Mouse (Mus musculus): Measurements from ENCODE around the gene Bnipl. TPM values are rescaled to one million over a fixed set of nuclear protein-coding genes. Genes with fewer than 3 reads are reported as not detected.
A peak's percentile ranks its signal among the peaks of the same experiment; 100 is the strongest.

Gene Bnipl
- polyA plus RNA-seq (2016; fragmentation: Nextera tagmentation; extraction: Ambion mirVana): 0.60 and 0.63 TPM in 2 replicates

GRCm38 (mm10) chr3:95250783-95251424 is at the start of gene Bnipl:
Bnipl (minus strand) TSS chr3:95251193.
- no peaks in the 10 kb centered on the region for H3K4me1 ChIP-seq (replicated peaks)
- DNase-seq (ENCODE audit: low spot score): no peak
- no peak within 1 kb of the TSS for H3K4me3 ChIP-seq
- peaks cover 36% of the 10 kb centered on the region for H3K36me3 ChIP-seq
- H3K27ac ChIP-seq: peak within 1 kb of the TSS; percentile 29; the same call in 1 of the 2 replicates
- 57% methylated on average over 7 of the region's 7 CpGs for WGBS
- no peaks in the 10 kb centered on the region for H3K9me3 ChIP-seq
- no peaks in the 10 kb centered on the region for H3K27me3 ChIP-seq (ENCODE audit: insufficient read depth, poor library complexity, severe bottlenecking)

DNA sequence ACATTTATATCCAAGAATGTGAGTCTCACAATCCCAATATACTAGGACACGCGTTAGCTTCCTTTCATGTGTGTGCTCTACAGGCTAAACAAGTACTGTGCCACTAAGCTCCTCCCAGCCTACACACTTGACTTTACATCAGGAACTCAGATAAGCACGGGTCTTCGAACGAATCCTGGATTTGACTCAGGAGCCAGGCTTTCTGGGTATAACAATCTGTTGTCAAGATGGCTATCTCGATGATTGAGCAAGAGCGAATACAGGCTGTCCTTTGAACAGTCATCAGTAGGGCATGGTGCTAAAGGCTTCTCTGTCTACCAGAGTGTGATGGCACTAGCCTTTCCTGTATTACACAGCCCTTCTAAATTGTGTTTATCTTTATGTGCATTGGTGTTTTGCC is 47.0 kb upstream of the Bnipl start:
- Histone ChIP-seq H3K4me1 (replicated peaks) (peaks cover 6% of the 10 kb centered on the region; the same call in 1 of the 2 replicates), H3K27me3 (ENCODE audit: insufficient read depth, poor library complexity, severe bottlenecking) (no peaks in the 10 kb centered on the region), H3K4me3 (no peak overlapping the region), H3K27ac (no peak overlapping the region), H3K9me3 (no peaks in the 10 kb centered on the region), H3K36me3 (peaks cover 52% of the 10 kb centered on the region)
- 92% methylated on average over 7 of the region's 7 CpGs for WGBS
- DNase-seq (ENCODE audit: low spot score): no peak

- Histone ChIP-seq H3K4me1 (replicated peaks) (peaks cover 6% of the 10 kb centered on the region; the same call in 1 of the 2 replicates), H3K36me3 (peaks cover 70% of the 10 kb centered on the region), H3K9me3 (no peaks in the 10 kb centered on the region), H3K27me3 (ENCODE audit: insufficient read depth, poor library complexity, severe bottlenecking) (no peaks in the 10 kb centered on the region), H3K4me3 (no peak overlapping the region), H3K27ac (no peak overlapping the region; the same call in 1 of the 2 replicates)
- WGBS: 14% methylated on average over 5 of the region's 5 CpGs
- peak; percentile 51 for DNase-seq (ENCODE audit: low spot score)
Observed at GRCm38 (mm10) chr3:95296103-95296469, 45.1 kb upstream of the Bnipl start.

DNA sequence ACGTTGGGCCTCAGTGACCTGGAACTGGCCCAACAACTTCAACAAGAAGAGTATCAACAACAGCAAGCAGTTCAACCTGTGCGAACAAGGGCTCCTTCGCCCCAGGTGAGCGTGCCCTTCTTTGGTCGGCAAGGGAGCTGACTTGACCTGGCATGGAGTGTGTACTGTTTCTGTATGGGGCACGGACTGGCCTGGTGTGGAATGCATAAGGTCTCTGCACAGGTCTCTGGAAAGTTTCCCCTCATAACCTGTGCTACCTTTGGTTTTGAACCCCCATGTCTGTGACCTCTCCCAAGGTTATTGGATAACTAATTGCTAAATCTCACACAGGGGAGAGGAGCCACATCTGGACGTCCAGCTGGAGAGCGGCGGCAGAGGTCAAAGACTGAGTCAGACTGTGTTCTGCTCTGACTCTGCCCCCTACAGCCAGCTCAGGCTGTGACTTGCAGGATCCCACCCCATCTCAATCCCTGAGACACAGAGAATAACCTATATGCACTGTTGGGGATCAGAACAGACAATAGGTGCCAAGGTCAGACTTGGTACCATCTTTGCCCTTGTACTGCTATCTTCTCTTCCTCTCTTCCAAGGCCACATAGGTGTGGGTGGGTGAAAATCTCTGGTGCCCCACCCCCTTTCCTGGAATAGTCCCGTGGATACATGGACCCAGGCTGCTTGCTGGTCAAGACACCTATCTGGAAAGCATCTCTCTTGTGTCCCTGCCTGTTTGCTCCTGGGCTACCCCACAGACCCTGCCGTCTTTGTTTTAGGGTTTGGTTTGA is 44.5 kb upstream of the Bnipl start:
- Histone ChIP-seq H3K4me3 (no peak overlapping the region), H3K27me3 (ENCODE audit: insufficient read depth, poor library complexity, severe bottlenecking) (no peaks in the 10 kb centered on the region), H3K27ac (no peak overlapping the region; the same call in 1 of the 2 replicates), H3K4me1 (replicated peaks) (peaks cover 6% of the 10 kb centered on the region; the same call in 1 of the 2 replicates), H3K36me3 (peaks cover 76% of the 10 kb centered on the region), H3K9me3 (no peaks in the 10 kb centered on the region)
- WGBS: 82% methylated on average over 11 of the region's 11 CpGs
- DNase-seq (ENCODE audit: low spot score): no peak

- Histone ChIP-seq H3K9me3 (no peaks in the 10 kb centered on the region), H3K27ac (no peak overlapping the region), H3K27me3 (ENCODE audit: insufficient read depth, poor library complexity, severe bottlenecking) (no peaks in the 10 kb centered on the region), H3K36me3 (peaks cover 80% of the 10 kb centered on the region), H3K4me3 (no peak overlapping the region), H3K4me1 (replicated peaks) (peaks cover 6% of the 10 kb centered on the region; the same call in 1 of the 2 replicates)
- DNase-seq (ENCODE audit: low spot score): no peak
- 87% methylated on average over 5 of the region's 5 CpGs for WGBS
Observed at GRCm38 (mm10) chr3:95294718-95295117, 43.7 kb upstream of the Bnipl start.

- no peaks in the 10 kb centered on the region for H3K27me3 ChIP-seq (ENCODE audit: insufficient read depth, poor library complexity, severe bottlenecking)
- H3K9me3 ChIP-seq: no peaks in the 10 kb centered on the region
- DNase-seq (ENCODE audit: low spot score): no peak
- H3K4me3 ChIP-seq: no peak overlapping the region
- WGBS: 90% methylated on average over 7 of the region's 7 CpGs
- peaks cover 6% of the 10 kb centered on the region; the same call in 1 of the 2 replicates for H3K4me1 ChIP-seq (replicated peaks)
- H3K36me3 ChIP-seq: peaks cover 84% of the 10 kb centered on the region
- H3K27ac ChIP-seq: no peak overlapping the region
Observed at GRCm38 (mm10) chr3:95294316-95294715, 43.3 kb upstream of the Bnipl start.

GRCm38 (mm10) chr3:95293537-95293936 is 42.5 kb upstream of the Bnipl start:
- no peaks in the 10 kb centered on the region for H3K27me3 ChIP-seq (ENCODE audit: insufficient read depth, poor library complexity, severe bottlenecking)
- 87% methylated on average over 11 of the region's 11 CpGs for WGBS
- H3K27ac ChIP-seq: no peak overlapping the region
- peaks cover 91% of the 10 kb centered on the region for H3K36me3 ChIP-seq
- no peak overlapping the region for H3K4me3 ChIP-seq
- DNase-seq (ENCODE audit: low spot score): no peak
- H3K4me1 ChIP-seq (replicated peaks): peaks cover 6% of the 10 kb centered on the region; the same call in 1 of the 2 replicates
- no peaks in the 10 kb centered on the region for H3K9me3 ChIP-seq

GRCm38 (mm10) chr3:95292899-95293298 is 41.9 kb upstream of the Bnipl start:
- H3K27ac ChIP-seq: no peak overlapping the region
- no peaks in the 10 kb centered on the region for H3K27me3 ChIP-seq (ENCODE audit: insufficient read depth, poor library complexity, severe bottlenecking)
- peaks cover 6% of the 10 kb centered on the region; the same call in 1 of the 2 replicates for H3K4me1 ChIP-seq (replicated peaks)
- DNase-seq (ENCODE audit: low spot score): no peak
- H3K9me3 ChIP-seq: no peaks in the 10 kb centered on the region
- H3K4me3 ChIP-seq: no peak overlapping the region
- peaks cover 93% of the 10 kb centered on the region for H3K36me3 ChIP-seq
- WGBS: 80% methylated on average over 2 of the region's 2 CpGs

DNA sequence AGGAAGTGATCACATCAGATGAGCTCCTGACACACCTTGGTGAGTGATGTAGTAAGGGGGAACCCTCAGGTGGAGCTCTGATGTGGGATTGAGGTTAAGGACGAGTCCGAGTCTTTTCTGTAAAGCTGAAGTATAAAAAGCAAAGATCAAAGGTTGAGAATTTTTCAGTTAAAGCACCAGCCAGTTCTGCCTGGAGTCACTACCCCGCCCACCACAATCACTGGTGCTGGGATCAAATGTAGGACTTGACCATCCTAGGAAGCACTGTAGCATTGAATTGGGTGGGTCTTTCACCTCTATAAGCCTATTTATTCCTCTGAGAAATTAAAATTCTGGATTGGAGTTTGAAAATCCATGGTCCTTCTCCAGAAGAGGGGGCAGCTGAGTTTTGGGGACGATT is 40.0 kb upstream of the Bnipl start:
- Histone ChIP-seq H3K9me3 (no peaks in the 10 kb centered on the region), H3K36me3 (peaks cover 88% of the 10 kb centered on the region), H3K4me3 (no peak overlapping the region), H3K27me3 (ENCODE audit: insufficient read depth, poor library complexity, severe bottlenecking) (no peaks in the 10 kb centered on the region), H3K27ac (no peak overlapping the region), H3K4me1 (replicated peaks) (peaks cover 6% of the 10 kb centered on the region; the same call in 1 of the 2 replicates)
- no peak for DNase-seq (ENCODE audit: low spot score)
- 85% methylated on average over 4 of the region's 4 CpGs for WGBS

- WGBS: 80% methylated on average over 6 of the region's 6 CpGs
Observed at GRCm38 (mm10) chr3:95290156-95290555, 39.2 kb upstream of the Bnipl start.

DNA sequence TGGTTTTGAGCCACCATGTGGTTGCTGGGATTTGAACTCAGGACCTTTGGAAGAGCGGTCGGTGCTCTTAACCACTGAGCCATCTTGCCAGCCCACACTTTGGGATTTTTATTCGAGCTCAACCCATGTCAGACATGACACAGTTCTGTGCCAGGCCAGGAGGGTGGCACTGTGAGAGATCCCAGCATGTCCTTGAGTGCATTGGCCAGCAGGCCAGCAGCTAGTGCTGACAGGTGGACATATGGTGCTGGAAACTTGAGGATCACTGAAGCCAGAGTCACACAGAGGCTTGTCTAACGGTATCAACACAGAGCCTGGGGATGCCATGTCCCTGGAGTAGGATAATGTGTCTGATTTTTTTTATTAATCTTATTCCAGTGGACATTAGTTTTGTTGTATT is 38.4 kb upstream of the Bnipl start:
- WGBS: 90% methylated on average over 4 of the region's 4 CpGs
- no peak overlapping the region for H3K4me3 ChIP-seq
- no peak for DNase-seq (ENCODE audit: low spot score)

More at GRCm38 (mm10) chr3:95290156-95290555, 39.2 kb upstream of the Bnipl start:
- H3K4me1 ChIP-seq (replicated peaks): no peaks in the 10 kb centered on the region
- H3K9me3 ChIP-seq: no peaks in the 10 kb centered on the region
- peaks cover 80% of the 10 kb centered on the region for H3K36me3 ChIP-seq
- H3K27me3 ChIP-seq (ENCODE audit: insufficient read depth, poor library complexity, severe bottlenecking): no peaks in the 10 kb centered on the region
- no peak overlapping the region for H3K27ac ChIP-seq
- no peak for DNase-seq (ENCODE audit: low spot score)
- no peak overlapping the region for H3K4me3 ChIP-seq

GRCm38 (mm10) chr3:95287541-95287940 is 36.5 kb upstream of the Bnipl start:
- Histone ChIP-seq H3K27me3 (ENCODE audit: insufficient read depth, poor library complexity, severe bottlenecking) (no peaks in the 10 kb centered on the region), H3K4me3 (no peak overlapping the region), H3K4me1 (replicated peaks) (peaks cover 16% of the 10 kb centered on the region), H3K9me3 (no peaks in the 10 kb centered on the region), H3K36me3 (peaks cover 55% of the 10 kb centered on the region), H3K27ac (no peak overlapping the region)
- WGBS: 91% methylated on average over 3 of the region's 3 CpGs
- no peak for DNase-seq (ENCODE audit: low spot score)

More for the DNA sequence above, 38.4 kb upstream of the Bnipl start:
- H3K27me3 ChIP-seq (ENCODE audit: insufficient read depth, poor library complexity, severe bottlenecking): no peaks in the 10 kb centered on the region
- H3K9me3 ChIP-seq: no peaks in the 10 kb centered on the region
- H3K4me1 ChIP-seq (replicated peaks): peaks cover 6% of the 10 kb centered on the region
- no peak overlapping the region for H3K27ac ChIP-seq
- peaks cover 73% of the 10 kb centered on the region for H3K36me3 ChIP-seq

- no peak overlapping the region for H3K4me3 ChIP-seq
- no peak overlapping the region for H3K27ac ChIP-seq
- H3K36me3 ChIP-seq: peaks cover 45% of the 10 kb centered on the region
- H3K9me3 ChIP-seq: no peaks in the 10 kb centered on the region
- DNase-seq (ENCODE audit: low spot score): no peak
- peaks cover 24% of the 10 kb centered on the region for H3K4me1 ChIP-seq (replicated peaks)
- H3K27me3 ChIP-seq (ENCODE audit: insufficient read depth, poor library complexity, severe bottlenecking): no peaks in the 10 kb centered on the region
- 88% methylated on average over 7 of the region's 7 CpGs for whole genome bisulfite sequencing
Observed at GRCm38 (mm10) chr3:95286510-95286909, 35.5 kb upstream of the Bnipl start.
